Mouse (Mus musculus): Measurements from ENCODE around the gene Ddost. TPM values are rescaled to one million over a fixed set of nuclear protein-coding genes. Genes with fewer than 3 reads are reported as not detected.
"Not testable (repeated sequence)": the region's sequence is repeated elsewhere in the genome, so short reads cannot be mapped to it uniquely, and the experiment has no call there.

Gene Ddost
- polyA plus RNA-seq, 1 experiment: 112 TPM

DNA sequence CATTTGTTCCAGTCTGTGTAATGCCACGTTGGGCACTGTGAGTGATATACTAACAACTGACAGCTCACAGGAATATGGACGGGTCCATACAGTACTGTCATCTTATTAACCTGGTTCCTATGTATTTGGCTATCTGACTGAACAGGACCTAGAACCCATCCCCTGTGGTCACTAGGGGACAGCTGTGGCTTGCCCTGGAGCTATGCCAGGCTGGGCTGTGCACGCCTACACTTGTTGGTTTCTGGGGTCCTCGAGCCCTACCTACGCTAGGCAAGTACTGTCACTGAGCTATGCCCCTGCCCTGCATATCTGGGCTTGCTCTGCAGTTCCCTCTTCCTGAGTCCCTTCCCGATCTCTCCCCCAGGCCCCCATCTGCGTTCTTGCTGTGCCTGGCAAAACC is 17.0 kb downstream of the Ddost start:
- H3K4me1 ChIP-seq (ENCODE audit: control insufficient read depth, insufficient read depth, low read length): peaks cover 2% of the 10 kb centered on the region
- H3K4me3 ChIP-seq (ENCODE audit: low read depth, low read length): no peak overlapping the region
- no peak overlapping the region for H3K9ac ChIP-seq (ENCODE audit: low read depth, poor library complexity, severe bottlenecking)
- H3K9me3 ChIP-seq (replicated peaks; ENCODE audit: control insufficient read depth, insufficient read depth, low read length, poor library complexity, severe bottlenecking): no peaks in the 10 kb centered on the region; the same call in 1 of the 2 replicates
- no peak overlapping the region for H3K27ac ChIP-seq (ENCODE audit: insufficient read depth, low read length)
- H3K36me3 ChIP-seq (ENCODE audit: control insufficient read depth, insufficient read depth, low read length, poor library complexity, severe bottlenecking): no peaks in the 10 kb centered on the region
- H3K27me3 ChIP-seq (ENCODE audit: control insufficient read depth, insufficient read depth, low read length, poor library complexity, severe bottlenecking): no peaks in the 10 kb centered on the region
- TF ChIP-seq EP300 (IDR thresholded peaks at IDR 0.05; ENCODE audit: insufficient read depth, low read depth, low read length) (no peak), CTCF (IDR thresholded peaks at IDR 0.05; ENCODE audit: low read depth, low read length) (no peak), POLR2A (IDR thresholded peaks at IDR 0.05; ENCODE audit: insufficient read depth, low read length) (no peak)

DNA sequence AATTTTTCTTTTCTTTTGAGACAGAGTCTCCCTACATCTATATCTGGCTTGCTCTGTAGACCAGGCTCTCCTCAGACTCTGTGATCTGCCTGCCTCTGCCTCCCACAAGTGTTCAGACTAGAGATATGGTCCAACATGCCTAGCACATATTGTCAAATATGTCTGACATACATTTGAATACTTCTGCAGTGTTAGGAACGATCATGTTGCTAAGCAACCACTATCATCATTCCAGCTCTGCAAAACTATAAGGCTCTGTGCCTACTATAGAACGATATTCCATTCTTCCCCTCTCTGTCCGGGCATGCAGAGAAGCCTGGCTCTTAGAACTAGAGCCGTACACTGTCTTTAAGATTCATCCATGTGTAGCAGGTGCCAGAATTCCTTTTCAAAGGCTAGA is 18.2 kb downstream of the Ddost start:
- Histone ChIP-seq H3K27ac (ENCODE audit: insufficient read depth, low read length) (no peak overlapping the region), H3K4me1 (ENCODE audit: control insufficient read depth, insufficient read depth, low read length) (peaks cover 2% of the 10 kb centered on the region), H3K4me3 (ENCODE audit: low read depth, low read length) (no peak overlapping the region), H3K36me3 (ENCODE audit: control insufficient read depth, insufficient read depth, low read length, poor library complexity, severe bottlenecking) (no peaks in the 10 kb centered on the region), H3K9ac (ENCODE audit: low read depth, poor library complexity, severe bottlenecking) (no peak overlapping the region), H3K9me3 (replicated peaks; ENCODE audit: control insufficient read depth, insufficient read depth, low read length, poor library complexity, severe bottlenecking) (no peaks in the 10 kb centered on the region; the same call in 1 of the 2 replicates), H3K27me3 (ENCODE audit: control insufficient read depth, insufficient read depth, low read length, poor library complexity, severe bottlenecking) (no peaks in the 10 kb centered on the region)
- TF ChIP-seq POLR2A (IDR thresholded peaks at IDR 0.05; ENCODE audit: insufficient read depth, low read length) (no peak), EP300 (IDR thresholded peaks at IDR 0.05; ENCODE audit: insufficient read depth, low read depth, low read length) (no peak), CTCF (IDR thresholded peaks at IDR 0.05; ENCODE audit: low read depth, low read length) (no peak)

DNA sequence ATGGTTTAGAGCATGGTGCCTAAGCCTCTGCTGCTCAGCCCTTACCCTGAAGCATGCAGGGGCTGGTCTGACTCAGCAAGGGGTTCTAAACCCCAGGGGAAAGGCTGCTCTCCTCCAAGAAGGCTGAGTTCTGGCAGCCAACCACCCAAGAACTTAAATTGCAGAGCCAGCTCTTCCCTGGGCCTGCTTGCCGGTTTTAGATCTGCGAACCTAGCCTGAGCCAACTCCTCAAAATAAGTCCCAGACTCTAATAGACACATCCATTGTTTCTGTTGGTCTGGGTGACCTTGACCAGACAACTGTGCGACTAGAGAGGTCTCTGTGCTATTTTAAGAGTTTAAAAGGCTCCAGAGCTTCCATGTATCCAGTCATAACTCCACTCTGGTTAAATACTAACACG is 19.2 kb downstream of the Ddost start:
- Histone ChIP-seq H3K9me3 (replicated peaks; ENCODE audit: control insufficient read depth, insufficient read depth, low read length, poor library complexity, severe bottlenecking) (no peaks in the 10 kb centered on the region; the same call in 1 of the 2 replicates), H3K27me3 (ENCODE audit: control insufficient read depth, insufficient read depth, low read length, poor library complexity, severe bottlenecking) (no peaks in the 10 kb centered on the region), H3K9ac (ENCODE audit: low read depth, poor library complexity, severe bottlenecking) (no peak overlapping the region), H3K4me3 (ENCODE audit: low read depth, low read length) (no peak overlapping the region), H3K27ac (ENCODE audit: insufficient read depth, low read length) (peak overlapping the region; percentile 79), H3K4me1 (ENCODE audit: control insufficient read depth, insufficient read depth, low read length) (peaks cover 2% of the 10 kb centered on the region), H3K36me3 (ENCODE audit: control insufficient read depth, insufficient read depth, low read length, poor library complexity, severe bottlenecking) (no peaks in the 10 kb centered on the region)
- TF ChIP-seq EP300 (IDR thresholded peaks at IDR 0.05; ENCODE audit: insufficient read depth, low read depth, low read length): no peak
- TF ChIP-seq CTCF (IDR thresholded peaks at IDR 0.05; ENCODE audit: low read depth, low read length): no peak
- no peak for TF ChIP-seq POLR2A (IDR thresholded peaks at IDR 0.05; ENCODE audit: insufficient read depth, low read length)

DNA sequence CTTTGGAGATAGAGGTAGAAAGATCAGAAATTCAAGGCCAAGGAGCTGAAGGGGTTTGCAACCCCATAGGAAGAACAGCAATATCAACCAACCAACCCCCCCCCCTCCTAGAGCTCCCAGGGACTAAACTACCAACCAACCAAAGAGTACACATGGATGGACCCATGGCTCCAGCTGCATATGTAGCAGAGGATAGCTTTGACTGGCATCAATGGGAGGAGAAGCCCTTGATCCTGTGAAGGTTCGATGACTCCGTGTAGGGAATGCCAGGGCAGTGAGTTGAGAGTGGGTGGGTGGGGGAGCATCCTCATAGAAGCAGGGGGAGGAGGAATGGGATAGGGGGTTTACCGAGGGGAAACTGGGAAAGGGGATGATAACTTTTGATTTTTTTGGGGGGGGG is 19.9 kb downstream of the Ddost start:
- Histone ChIP-seq H3K36me3 (ENCODE audit: control insufficient read depth, insufficient read depth, low read length, poor library complexity, severe bottlenecking) (no peaks in the 10 kb centered on the region), H3K9ac (ENCODE audit: low read depth, poor library complexity, severe bottlenecking) (no peak overlapping the region), H3K4me1 (ENCODE audit: control insufficient read depth, insufficient read depth, low read length) (peaks cover 2% of the 10 kb centered on the region), H3K9me3 (replicated peaks; ENCODE audit: control insufficient read depth, insufficient read depth, low read length, poor library complexity, severe bottlenecking) (no peaks in the 10 kb centered on the region; the same call in 1 of the 2 replicates), H3K27ac (ENCODE audit: insufficient read depth, low read length) (no peak overlapping the region), H3K27me3 (ENCODE audit: control insufficient read depth, insufficient read depth, low read length, poor library complexity, severe bottlenecking) (no peaks in the 10 kb centered on the region), H3K4me3 (ENCODE audit: low read depth, low read length) (no peak overlapping the region)
- no peak for TF ChIP-seq EP300 (IDR thresholded peaks at IDR 0.05; ENCODE audit: insufficient read depth, low read depth, low read length)
- no peak for TF ChIP-seq POLR2A (IDR thresholded peaks at IDR 0.05; ENCODE audit: insufficient read depth, low read length)
- no peak for TF ChIP-seq CTCF (IDR thresholded peaks at IDR 0.05; ENCODE audit: low read depth, low read length)

DNA sequence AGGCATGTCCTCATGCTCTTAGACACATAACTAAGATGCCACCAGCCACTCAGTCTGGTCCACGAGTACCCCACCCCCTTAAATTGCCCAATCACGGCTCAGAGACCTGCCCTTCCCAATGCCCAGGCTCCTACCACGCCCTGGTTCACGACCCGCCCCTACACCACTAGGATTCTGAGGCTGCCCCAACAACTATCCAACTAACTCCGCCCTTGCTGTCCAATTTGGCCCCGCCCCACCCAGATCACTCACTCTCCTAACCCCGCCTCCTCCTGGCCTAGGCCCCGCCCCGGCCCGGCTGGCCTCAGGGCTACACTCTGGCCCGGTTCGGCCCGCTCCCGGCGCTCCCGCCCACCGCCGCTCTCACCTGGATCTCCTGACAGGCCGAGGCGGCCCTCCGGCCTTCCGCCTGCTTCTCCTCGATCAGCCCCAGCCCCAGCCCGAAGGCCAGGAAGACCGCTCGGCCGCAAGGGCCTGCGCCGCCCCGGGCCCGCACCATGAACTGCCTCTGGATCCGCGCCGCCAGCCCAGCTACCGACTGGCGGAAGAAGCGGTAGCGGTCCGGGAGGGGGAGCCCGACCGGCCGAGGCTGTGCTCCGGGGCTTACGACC is 21.0 kb downstream of the Ddost start:
- H3K27ac ChIP-seq (ENCODE audit: insufficient read depth, low read length): peak overlapping the region; percentile 24; the same call in 1 of the 2 replicates
- TF ChIP-seq CTCF (IDR thresholded peaks at IDR 0.05; ENCODE audit: low read depth, low read length): no peak
- no peak for TF ChIP-seq EP300 (IDR thresholded peaks at IDR 0.05; ENCODE audit: insufficient read depth, low read depth, low read length)
- TF ChIP-seq POLR2A (IDR thresholded peaks at IDR 0.05; ENCODE audit: insufficient read depth, low read length): no peak
- H3K4me3 ChIP-seq (ENCODE audit: low read depth, low read length): peak overlapping the region; percentile 58
- H3K9me3 ChIP-seq (replicated peaks; ENCODE audit: control insufficient read depth, insufficient read depth, low read length, poor library complexity, severe bottlenecking): no peaks in the 10 kb centered on the region; the same call in 1 of the 2 replicates
- peaks cover 2% of the 10 kb centered on the region for H3K4me1 ChIP-seq (ENCODE audit: control insufficient read depth, insufficient read depth, low read length)
- H3K9ac ChIP-seq (ENCODE audit: low read depth, poor library complexity, severe bottlenecking): peak overlapping the region; percentile 88
- no peaks in the 10 kb centered on the region for H3K27me3 ChIP-seq (ENCODE audit: control insufficient read depth, insufficient read depth, low read length, poor library complexity, severe bottlenecking)
- no peaks in the 10 kb centered on the region for H3K36me3 ChIP-seq (ENCODE audit: control insufficient read depth, insufficient read depth, low read length, poor library complexity, severe bottlenecking)

DNA sequence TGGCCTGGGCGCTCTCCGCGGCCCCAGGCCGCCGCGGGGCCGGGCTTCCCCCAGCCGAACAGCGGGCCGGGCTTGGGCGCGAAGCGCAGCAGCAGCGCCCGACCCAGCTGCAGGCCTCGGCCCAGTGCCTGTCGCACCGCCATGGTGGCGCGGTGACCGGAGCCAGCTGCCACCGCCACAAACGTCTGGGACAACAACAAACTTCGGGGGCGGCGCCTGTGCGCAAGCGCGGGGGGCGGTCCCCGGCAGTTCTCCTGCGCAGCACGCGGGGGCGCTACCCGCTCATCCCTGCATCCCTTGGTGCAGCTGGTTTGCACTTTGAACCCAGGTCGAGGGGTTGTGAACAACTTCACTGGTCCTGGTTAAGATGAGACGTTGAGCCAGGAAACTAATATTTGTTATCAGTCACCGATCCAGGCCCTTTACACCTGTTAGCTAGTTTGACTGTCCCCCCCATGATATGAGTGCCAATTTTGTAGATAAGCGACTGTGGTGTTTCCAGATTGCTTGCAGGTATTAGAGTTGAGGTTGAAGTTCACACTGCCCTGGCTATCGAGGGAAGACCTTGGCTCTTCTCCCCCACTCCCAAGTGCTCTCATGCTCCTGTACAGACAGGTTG is 21.7 kb downstream of the Ddost start, which contains the start of gene Pink1:
Pink1 (minus strand) TSS at position 231 of the 619 bp plus-strand sequence.
- Histone ChIP-seq H3K9me3 (replicated peaks; ENCODE audit: control insufficient read depth, insufficient read depth, low read length, poor library complexity, severe bottlenecking) (no peaks in the 10 kb centered on the region), H3K4me1 (ENCODE audit: control insufficient read depth, insufficient read depth, low read length) (peaks cover 2% of the 10 kb centered on the region), H3K4me3 (ENCODE audit: low read depth, low read length) (peak within 1 kb of the TSS; percentile 58), H3K27me3 (ENCODE audit: control insufficient read depth, insufficient read depth, low read length, poor library complexity, severe bottlenecking) (no peaks in the 10 kb centered on the region), H3K36me3 (ENCODE audit: control insufficient read depth, insufficient read depth, low read length, poor library complexity, severe bottlenecking) (no peaks in the 10 kb centered on the region), H3K9ac (ENCODE audit: low read depth, poor library complexity, severe bottlenecking) (peak within 1 kb of the TSS; percentile 88), H3K27ac (ENCODE audit: insufficient read depth, low read length) (peak within 1 kb of the TSS; percentile 36; the same call in 1 of the 2 replicates)
- peak; percentile 82 for TF ChIP-seq CTCF (IDR thresholded peaks at IDR 0.05; ENCODE audit: low read depth, low read length)
- no peak for TF ChIP-seq POLR2A (IDR thresholded peaks at IDR 0.05; ENCODE audit: insufficient read depth, low read length)
- TF ChIP-seq EP300 (IDR thresholded peaks at IDR 0.05; ENCODE audit: insufficient read depth, low read depth, low read length): 0 out of 2 replicates have a peak, but pooled peaks have one; percentile 13

DNA sequence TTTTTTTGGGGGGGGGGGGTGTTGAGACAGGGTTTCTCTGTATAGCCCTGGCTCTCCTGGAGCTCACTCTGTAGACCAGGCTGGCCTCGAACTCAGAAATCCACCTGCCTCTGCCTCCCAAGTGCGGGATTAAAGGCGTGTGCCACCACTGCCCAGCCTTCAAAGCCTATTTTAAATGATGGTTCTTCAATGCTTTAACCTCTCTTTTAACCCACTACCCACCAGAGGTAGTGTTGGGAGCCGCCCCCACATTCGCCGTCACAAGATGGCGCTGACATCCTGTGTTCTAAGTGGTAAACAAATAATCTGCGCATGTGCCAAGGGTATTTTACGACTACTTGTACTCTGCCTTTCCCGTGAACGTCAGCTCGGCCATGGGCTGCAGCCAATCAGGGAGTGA is 22.6 kb downstream of the Ddost start:
- H3K27me3 ChIP-seq (ENCODE audit: control insufficient read depth, insufficient read depth, low read length, poor library complexity, severe bottlenecking); H3K9ac ChIP-seq (ENCODE audit: low read depth, poor library complexity, severe bottlenecking); H3K36me3 ChIP-seq (ENCODE audit: control insufficient read depth, insufficient read depth, low read length, poor library complexity, severe bottlenecking); H3K27ac ChIP-seq (ENCODE audit: insufficient read depth, low read length); H3K9me3 ChIP-seq (replicated peaks; ENCODE audit: control insufficient read depth, insufficient read depth, low read length, poor library complexity, severe bottlenecking); H3K4me1 ChIP-seq (ENCODE audit: control insufficient read depth, insufficient read depth, low read length); H3K4me3 ChIP-seq (ENCODE audit: low read depth, low read length): not testable (repeated sequence)
